Mouse (Mus musculus): ENCODE measurements at regions not wholly inside any gene's neighbourhood (a gene's known extent, or its start where the extent isn't known, plus 50 kb on each side); places are given as distances from the start of the nearest gene placed in this dataset.
"Not testable (repeated sequence)": the region's sequence is repeated elsewhere in the genome, so short reads cannot be mapped to it uniquely, and the experiment has no call there.

DNA sequence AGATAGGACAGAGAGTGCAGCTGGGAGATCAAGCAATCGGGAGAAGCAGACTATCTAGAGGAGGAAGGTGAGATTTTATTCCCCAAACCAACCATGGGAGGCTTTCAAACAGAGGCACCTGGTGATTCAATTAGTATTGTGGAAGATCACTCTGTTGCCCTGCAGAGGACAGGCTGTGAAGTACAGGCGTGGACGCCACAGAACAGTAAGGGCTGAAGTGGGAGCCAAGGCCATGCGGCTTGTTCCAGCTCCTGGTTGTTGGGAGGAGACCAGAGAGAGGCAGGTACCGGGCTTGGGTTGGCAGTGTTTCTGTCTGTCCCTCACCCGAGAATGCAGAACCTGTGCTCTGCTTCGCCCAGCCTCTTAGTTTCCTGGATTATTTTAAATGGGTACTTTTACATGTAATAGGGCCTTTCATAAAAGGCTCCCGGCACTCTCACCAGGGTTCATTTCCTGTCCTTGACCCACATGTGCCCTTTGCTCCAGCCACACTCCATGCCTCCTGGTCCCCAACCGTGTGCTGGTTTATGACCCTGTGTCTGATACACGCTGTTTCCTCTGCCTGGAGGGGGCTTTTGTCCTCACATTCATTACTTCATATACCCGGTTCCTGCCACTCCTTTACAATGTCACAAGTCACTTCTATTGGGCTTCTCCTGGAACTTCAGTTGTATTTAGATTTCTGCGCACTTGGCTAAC lies 58.3 kb downstream of the Vcpkmt start:
- in situ Hi-C loops (cut with MboI; ENCODE audit: low sequenced_read_pairs): no loop called here

DNA sequence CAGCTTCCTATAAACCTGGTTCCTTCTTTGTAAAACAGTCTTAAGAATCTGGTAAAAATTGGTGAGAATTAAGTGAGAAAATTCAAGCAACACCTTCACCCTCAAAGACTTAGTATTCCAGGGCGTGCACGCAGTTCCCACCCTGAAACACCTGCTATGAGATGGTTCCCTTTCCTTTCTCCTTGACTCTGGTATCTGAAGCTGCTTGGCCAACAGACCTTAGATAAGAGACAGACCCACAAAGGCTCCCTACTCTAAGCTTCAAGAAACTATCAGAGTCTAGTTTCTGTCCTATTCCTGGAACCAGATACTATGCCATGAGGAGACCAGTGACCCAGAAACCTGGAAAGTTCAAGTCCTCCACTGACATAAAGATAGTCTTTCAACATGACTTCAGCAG lies 63.0 kb downstream of the Vcpkmt start:
- in situ Hi-C loops (cut with MboI; ENCODE audit: low sequenced_read_pairs): no loop called here

DNA sequence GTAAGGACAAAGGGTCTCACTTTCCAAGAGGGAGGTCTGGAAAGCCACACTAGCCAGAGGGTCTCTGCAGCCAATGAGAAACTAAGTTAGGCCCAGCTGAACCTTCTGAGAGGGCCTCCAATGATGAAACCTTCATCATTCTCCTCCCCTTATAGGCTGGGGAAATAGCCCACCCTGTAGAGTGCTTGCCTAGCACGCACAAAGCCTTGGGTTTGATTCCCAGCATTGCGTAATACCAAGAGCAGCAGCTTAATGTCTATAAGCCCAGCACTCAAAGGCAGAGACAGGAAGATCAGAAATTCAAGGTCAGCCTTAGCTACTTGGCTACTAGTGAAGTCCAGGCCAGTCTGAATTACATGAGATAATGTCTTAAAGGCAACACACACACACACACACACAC lies 63.8 kb downstream of the Vcpkmt start:
- in situ Hi-C loops (cut with MboI; ENCODE audit: low sequenced_read_pairs): no loop called here

DNA sequence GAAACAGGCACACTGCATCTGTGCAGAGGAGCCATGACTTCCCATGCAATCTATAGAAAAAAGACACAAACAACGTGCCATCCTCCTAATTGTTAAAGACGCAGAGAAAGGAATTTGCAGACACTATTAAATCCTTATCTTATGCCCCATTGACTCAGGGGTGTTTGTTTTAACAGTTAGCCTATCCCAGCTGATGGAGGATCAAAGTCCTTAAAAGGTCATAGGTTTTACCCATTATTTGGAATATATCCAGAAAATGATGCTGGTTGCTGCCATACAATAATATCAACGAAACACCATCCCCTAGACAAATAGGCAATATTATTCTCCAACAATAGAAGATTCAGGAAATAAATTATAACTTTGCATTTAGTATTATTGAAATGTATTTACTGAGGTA lies 65.2 kb downstream of the Vcpkmt start:
- in situ Hi-C loops (cut with MboI; ENCODE audit: low sequenced_read_pairs): no loop called here

DNA sequence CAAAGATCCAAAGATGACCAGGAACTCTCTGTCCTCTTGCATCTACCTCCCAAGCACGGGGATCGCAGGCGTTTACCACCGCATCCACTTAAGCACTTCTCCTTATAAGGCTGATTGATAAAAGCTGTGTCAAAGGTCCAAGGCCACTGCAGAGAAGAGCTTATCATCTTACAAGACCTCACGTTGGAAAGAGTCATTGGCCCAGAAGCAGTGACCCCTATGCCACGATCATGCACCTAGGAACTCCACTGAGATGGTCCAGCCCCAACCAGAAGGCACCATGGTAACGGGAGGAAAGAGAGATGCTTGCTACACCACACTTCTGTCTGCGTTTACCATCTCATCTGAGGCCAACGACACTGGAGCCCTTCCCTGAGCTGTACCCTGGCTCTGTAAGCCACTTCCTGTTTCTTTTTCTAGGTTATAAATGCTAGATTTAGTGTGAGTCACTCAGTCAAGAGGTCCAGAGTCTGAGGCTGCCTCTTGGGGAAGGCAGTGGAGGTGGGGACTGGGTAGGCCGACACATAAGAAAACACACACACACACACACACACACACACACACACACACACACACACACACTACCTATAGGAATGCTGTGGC lies 66.4 kb downstream of the Vcpkmt start:
- in situ Hi-C loops (cut with MboI; ENCODE audit: low sequenced_read_pairs): no loop called here

DNA sequence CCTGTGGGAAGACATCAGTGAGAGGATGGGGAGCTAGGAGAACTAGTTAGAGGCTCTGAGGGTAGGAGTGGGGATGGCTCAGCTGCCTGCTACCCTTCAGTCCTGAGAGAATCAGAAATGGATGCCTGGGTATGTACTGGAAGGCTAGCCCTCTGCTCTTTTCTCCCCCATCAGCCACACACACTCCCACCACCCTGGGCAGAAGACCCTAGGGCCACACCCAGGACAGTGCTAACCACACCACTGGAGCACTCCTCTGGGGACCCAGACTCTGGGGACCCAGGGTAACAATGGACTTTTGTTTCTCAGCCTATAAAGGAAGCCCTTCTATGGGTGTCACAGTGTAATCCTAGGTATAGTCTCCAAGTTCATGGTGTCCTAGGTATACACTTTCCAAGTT lies 67.0 kb downstream of the Vcpkmt start:
- in situ Hi-C loops (cut with MboI; ENCODE audit: low sequenced_read_pairs): no loop called here

DNA sequence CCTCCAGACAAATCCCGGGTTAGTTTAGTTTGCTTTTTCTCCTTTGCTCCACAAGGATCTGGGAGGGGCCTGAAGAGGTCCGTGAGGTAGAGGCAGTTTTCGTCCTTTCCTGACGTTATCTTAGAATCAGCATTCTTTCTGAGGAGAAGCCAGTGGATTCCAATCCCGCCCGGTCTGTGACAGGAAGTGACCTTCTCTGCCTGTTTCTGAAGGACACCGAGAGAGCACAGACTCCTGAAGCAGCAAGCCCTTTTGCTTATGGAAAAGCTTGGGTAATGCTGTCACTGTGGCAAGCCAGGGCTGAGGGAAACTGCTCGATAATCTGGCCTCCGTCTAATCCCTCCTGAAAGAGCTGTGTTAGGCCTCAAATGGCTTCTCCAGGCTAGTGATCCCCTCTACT lies 67.7 kb downstream of the Vcpkmt start:
- in situ Hi-C loops (cut with MboI; ENCODE audit: low sequenced_read_pairs): no loop called here

DNA sequence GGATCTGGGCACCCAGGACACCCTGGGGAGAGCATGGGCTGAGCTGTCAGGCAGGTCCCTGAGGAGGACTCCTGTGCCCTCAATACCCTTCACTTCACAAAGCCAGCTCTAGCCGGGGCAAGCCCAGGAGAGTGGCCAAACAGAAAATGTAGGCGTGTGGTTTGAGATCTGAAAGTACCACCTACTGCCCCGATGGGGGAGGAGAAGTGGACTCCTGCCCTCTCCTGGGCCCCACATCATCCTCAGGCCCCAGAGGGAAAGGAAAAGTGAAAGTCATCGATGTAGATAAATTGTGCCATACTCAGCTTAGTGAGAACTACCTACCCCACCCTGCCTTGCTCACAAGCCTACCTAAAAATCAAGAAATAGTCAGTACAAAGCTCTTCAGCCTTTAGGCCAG lies 69.7 kb downstream of the Vcpkmt start:
- in situ Hi-C loops (cut with MboI; ENCODE audit: low sequenced_read_pairs): no loop called here

DNA sequence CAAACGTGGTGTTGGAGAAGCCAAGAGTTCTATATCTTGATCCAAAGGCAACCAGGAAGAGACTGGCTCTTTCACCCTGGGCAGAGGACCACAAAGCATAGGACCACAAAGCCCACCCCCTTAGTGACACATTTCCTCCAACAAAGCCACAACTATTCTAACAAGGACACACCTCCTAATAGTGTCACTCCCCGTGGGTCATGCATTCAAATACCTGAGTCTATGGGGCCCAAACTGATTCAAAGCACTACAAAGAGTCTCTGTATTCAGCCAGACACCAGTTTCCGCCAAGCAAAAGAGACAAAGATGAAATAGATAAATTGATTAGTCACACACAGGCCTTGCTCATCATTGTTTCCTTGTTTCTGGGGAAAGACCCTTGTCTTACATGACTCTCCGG lies 72.1 kb downstream of the Vcpkmt start:
- in situ Hi-C loops (cut with MboI; ENCODE audit: low sequenced_read_pairs): no loop called here

DNA sequence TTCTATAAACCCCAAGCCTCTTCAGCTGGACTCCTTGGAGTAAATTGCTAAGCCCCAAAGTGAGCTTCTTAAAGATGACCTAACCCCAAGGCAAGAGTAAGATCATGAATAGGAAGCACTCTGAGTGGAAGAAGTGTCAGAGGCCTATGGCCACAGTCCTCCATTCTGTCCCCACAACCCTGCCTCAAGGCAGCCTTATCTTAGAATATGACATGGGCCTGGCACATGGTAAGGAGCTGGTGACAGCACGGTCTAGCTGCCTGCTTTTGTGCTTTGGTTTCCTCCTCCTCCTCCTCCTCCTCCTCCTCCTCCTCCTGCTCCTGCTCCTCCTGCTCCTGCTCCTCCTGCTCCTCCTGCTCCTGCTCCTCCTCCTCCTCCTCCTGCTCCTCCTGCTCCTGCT lies 73.6 kb downstream of the Vcpkmt start:
- in situ Hi-C loops (cut with MboI; ENCODE audit: low sequenced_read_pairs): not testable (repeated sequence)

DNA sequence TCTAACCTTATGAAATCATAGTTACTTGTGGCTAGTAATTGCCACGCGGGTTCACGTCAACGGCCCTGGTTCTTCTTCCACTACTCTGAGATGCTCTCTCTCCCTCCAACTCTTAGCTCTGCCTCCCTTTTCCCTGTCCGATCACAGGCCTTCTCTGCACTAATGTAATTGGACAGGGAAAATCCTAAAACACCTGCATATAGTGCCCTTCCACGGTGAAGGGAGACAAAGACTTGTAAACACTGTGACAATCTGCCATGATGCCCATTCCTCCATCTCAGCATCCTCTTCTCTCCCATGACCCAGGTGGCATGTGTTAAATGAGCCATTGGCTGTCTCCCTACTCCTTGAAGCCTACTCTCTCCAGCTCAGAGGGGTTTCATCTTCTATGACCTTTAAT lies 74.9 kb downstream of the Vcpkmt start:
- in situ Hi-C loops (cut with MboI; ENCODE audit: low sequenced_read_pairs): no loop called here

DNA sequence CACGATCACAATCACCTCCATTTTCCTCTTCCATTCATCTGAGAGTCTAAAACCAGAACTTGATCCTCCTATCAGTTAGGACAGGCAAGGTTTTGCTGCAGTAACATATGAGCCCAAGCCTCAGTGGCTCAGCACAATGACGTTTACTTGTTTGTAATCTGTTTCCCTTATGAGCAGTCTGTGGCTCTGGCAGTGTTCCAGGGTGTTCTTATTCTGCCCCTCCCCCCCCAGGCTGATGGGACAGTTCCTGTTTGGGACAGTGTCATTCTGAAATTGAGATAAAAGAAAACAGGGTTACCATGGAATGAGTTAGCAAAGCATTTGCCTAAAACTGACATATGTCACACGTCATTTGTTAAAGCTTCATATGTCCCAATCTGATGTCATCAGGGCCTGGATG lies 75.5 kb downstream of the Vcpkmt start:
- in situ Hi-C loops (cut with MboI; ENCODE audit: low sequenced_read_pairs): no loop called here

DNA sequence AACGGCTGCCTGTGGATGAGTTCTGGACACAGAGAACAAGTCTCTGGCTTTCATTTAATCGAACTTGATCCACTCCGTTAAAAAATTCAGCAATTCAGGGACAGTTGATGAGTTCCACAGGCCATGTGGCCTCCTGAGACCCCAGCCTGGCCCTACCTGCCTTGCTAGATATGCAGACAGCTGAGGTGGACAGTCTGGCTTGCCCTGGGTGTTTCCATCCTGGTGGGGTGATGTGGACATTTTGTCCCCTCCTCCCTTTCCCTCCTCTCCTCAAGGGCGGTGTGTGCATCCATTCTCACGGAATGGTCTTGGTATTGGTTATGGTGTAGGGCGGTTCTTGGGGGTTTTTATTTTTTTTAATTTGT lies 80.1 kb downstream of the Vcpkmt start:
- in situ Hi-C loops (cut with MboI; ENCODE audit: low sequenced_read_pairs): no loop called here

DNA sequence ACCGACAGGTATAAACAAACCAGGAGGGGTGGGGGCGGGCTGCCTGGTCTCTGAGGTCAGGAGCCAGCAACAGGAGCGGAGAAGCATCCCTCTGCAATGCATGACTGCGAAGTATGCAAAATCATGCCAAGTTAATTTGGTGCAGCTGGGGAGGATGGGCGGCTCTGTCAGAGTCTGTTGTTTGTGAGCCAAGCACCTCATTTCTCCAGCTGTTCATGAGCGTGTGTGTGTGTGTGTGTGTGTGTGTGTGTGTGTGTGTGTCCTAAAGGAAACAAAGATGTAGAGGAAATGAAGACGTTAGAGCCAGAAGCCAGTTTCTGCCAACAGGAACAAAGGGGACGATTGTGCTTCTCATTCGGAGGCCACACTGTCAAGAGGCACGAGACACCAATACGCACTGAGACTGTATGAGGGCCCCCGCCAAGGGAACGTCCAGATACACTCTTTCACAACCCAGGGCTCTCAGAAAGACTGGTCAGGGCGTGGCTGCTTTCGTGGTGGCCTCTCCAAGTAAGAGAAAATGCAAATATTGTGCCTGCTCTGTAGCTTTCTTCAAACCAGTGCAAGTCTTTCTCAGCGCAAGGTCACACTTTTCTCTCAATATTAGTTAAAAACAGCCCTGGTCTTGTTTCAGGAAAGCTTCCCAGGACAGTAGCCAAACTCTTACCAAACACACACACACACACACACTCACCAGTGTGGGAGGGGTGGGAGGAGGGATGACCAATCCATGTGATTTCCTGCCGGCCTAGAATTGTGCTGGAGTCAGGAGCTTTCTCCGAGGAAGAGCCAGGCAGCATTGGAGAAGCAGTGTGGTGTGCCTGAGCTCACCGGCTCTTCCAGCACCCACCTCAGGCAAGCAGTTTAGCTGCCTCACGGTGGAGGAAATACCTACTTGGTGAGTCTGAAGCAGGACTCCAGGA lies 80.8 kb downstream of the Vcpkmt start:
- in situ Hi-C loops (cut with MboI; ENCODE audit: low sequenced_read_pairs): no loop called here

DNA sequence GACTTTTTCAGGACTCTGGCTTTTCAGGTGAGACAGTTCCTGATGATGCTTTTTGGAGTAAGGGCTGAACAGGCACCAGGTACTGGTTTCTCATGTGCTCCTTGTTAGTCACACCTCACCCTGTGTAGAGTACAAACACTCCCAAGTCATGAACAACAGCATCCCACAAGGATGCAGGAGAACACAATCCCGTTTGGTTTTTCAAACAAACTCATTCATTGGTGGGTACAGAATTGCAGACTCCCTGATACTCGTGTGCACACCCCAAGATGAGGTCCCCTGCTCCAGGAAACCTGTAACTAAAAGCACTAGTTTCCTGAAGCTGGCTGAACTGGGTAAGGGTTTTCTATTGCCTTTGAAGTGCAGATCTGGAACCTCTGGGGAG lies 81.5 kb downstream of the Vcpkmt start:
- in situ Hi-C loops (cut with MboI; ENCODE audit: low sequenced_read_pairs): no loop called here

DNA sequence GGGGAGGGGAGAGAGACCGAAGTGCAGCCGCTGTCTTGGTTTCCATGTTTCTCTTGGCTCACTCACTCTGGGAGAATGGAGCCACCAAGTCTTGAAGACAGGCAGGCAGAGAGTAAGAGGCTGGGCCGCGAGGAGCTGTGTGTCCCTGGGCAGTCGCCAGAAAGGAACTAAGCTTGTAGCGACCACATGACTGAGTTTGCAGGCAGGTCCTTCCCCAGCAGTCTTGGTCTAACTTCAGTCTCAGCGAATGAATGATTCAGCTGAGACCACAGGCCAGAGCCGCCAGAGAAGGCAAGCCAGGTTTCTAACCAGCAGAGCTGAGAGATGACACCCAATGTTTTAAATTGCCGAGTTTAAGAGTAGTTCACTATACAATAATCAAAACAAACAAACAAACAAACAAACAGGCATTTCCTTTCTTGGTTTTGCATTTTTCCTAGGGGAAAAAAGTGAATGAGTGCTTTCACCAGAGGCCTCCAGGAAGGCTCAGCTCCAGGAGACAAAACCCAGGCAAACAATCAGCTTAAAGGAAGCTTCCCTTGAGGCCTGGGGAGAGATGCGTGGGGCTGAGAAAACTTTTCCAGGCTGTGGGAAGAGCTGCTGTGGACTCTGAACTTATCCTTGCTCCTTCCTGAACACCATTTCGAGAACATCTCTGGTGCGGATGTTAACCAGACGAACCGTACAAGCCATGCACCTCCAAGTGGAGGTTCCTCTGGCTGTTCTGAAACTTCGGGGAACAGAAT lies 82.1 kb downstream of the Vcpkmt start:
- in situ Hi-C loops (cut with MboI; ENCODE audit: low sequenced_read_pairs): no loop called here

DNA sequence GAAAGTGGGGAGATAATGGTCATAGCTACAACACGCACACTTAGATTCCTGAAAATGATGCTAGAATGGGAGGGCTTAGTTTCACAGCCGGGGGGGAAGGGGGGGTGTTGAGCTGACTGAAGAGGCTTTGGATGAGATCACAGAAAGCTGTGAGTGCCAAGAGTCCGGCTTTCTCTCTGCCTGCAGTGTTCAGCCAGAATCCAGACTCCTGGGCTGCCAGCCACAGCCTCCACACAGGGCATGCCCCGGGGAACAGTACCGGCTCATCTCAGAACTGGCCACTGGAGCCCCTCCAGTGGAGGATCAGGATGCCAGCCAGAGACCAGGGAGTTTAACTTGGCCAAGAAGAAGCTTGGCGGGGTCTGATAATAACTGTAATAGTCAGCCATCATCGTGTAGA lies 85.7 kb downstream of the Vcpkmt start:
- in situ Hi-C loops (cut with MboI; ENCODE audit: low sequenced_read_pairs): no loop called here

DNA sequence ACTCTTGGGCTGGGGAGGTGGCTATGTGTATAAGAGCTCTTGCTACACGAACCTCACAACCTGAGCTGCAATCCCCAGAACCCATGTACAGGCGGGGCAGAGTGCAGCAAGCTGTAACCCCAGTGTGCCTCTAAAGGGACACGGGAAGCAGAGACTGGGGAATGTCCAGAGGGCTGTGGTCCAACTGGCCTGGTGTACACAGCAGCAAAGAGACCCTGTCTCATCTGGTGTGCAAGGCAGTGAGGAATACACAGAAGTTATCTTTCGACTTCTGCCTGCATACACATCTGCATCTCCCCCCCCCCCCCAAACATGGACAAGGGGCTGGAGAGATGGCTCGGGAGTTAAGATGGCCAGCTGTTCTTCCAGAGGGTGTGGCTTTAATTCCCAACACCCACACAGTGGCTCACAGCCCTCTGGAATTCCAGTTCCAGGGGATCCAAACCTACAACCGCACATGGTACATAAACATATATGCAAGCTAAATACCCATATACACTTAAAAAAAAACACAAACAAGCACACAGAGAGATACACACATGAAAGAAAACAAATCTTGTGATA lies 86.4 kb downstream of the Vcpkmt start:
- in situ Hi-C loops (cut with MboI; ENCODE audit: low sequenced_read_pairs): no loop called here

DNA sequence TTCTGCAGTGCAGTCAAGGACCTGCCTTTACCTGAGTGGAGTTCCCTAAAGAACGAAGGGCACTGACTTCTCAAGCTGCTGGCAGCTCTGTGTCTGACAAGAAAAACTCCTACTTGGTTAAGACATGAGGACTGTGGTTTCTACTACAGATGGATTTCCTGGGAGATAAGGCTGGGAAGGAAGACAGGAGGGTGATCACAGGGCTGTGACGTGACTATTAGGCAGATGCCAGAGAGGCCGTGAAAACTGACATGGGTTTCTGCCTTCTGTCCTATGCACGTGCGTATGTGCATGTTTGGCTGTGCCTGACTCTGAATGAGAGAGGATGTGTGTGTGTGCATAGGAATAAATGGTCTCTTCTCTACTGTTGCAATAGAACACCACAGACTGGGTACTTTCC lies 87.1 kb downstream of the Vcpkmt start:
- in situ Hi-C loops (cut with MboI; ENCODE audit: low sequenced_read_pairs): no loop called here

DNA sequence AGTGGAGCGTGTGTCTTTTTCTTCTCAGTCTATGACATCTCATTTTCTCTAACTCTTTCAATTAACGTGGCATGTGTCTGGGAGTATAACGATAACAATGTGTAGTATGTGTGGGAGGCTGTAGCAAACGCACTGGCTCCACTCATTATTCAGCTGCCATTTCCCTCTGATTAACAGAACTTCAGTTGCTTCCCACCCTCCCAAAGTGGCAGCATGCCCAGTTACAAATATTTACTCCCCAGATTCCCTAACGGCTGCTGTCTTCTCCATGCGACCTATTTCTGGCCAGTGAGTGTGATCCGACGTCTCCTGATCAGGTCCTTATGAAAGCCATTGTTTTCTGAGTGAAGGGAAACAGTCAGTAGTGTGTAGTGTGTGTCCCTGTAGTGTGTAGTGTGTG lies 88.2 kb downstream of the Vcpkmt start:
- in situ Hi-C loops (cut with MboI; ENCODE audit: low sequenced_read_pairs): no loop called here

DNA sequence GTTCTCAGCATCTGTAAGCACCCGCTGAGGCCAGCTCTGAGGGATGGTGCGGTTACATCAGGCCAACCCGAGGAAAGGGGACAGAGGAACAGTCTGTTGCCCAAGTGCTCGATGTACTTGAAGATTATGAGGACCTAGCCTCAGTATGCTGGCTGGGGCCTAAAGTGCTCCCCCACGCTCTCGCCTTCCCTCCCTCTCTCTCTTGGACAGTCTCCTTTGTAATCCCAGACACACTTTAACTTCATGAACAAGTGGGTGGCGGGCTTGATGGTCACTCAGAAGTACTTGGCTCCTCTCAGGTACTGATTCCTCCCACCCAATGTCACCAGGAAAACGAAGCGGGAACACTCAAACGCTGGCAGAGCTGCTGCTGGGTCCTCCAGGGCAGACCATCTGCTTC lies 93.1 kb downstream of the Vcpkmt start:
- in situ Hi-C loops (cut with MboI; ENCODE audit: low sequenced_read_pairs): no loop called here

Data from CH12F3 (cell line).